Mouse (Mus musculus): ENCODE measurements at regions not wholly inside any gene's neighbourhood (a gene's known extent, or its start where the extent isn't known, plus 50 kb on each side); places are given as distances from the start of the nearest gene placed in this dataset.
"Not testable (repeated sequence)": the region's sequence is repeated elsewhere in the genome, so short reads cannot be mapped to it uniquely, and the experiment has no call there.

DNA sequence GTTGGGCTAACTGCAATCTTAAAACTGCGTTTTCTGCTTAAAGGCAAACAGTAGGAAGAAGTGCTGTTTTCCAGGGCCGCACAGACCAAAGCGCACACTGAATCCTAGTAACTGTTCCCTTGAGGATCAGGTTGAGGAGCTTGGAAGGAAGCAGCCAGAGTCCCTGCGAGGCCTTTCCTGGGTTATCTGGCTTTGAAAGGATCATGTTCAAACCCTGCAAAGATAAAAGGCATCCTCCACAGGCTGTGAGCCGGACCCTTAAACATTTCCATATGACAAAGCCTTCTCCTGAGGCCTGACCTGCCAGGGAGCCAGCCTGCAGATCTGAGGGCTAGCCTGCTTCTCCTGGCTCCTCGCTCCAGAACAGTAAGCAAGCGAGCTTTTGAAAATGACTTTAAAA lies 56.7 kb upstream of the Irx2 start:
- Histone ChIP-seq H3K4me2 (replicated peaks; ENCODE audit: low read depth) (no peak overlapping the region), H3K27ac (ENCODE audit: low read depth, low read length) (no peak overlapping the region), H3K4me1 (replicated peaks; ENCODE audit: control insufficient read depth, insufficient read depth, low read length) (no peaks in the 10 kb centered on the region), H3K9ac (ENCODE audit: low read depth, low read length) (no peak overlapping the region), H3K36me3 (ENCODE audit: control insufficient read depth, insufficient read depth) (no peaks in the 10 kb centered on the region), H3K4me3 (ENCODE audit: low read depth, low read length) (no peak overlapping the region), H3K9me3 (ENCODE audit: control insufficient read depth) (no peaks in the 10 kb centered on the region), H3K27me3 (replicated peaks; ENCODE audit: control insufficient read depth, insufficient read depth, low read length) (no peaks in the 10 kb centered on the region)
- no peak for TF ChIP-seq CTCF (IDR thresholded peaks at IDR 0.05; ENCODE audit: low read depth)
- WGBS, result 48% methylated on average over 7 of the region's 7 CpGs
- ATAC-seq, result no peak

DNA sequence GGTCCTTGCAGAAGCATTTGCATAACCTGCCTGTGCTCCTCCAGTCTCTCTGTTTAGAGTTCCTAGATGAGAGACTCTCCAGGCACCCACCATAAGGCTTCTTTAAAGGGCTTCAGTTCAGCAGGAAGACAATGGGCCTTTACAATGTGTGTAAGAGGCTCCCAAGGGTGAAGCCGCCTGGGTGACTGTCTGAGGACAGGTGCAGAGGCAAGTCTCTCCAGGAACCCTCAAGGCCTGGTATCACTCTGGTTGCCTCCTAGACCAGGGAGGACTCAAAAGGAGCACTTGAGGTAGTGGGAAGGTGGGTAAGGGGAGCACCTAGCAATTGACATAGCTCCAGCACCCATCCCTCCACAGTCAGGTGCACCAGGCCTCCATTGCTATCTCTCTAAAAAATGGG lies 55.8 kb upstream of the Irx2 start:
- Histone ChIP-seq H3K27me3 (replicated peaks; ENCODE audit: control insufficient read depth, insufficient read depth, low read length) (no peaks in the 10 kb centered on the region), H3K36me3 (ENCODE audit: control insufficient read depth, insufficient read depth) (no peaks in the 10 kb centered on the region), H3K27ac (ENCODE audit: low read depth, low read length) (no peak overlapping the region), H3K4me3 (ENCODE audit: low read depth, low read length) (no peak overlapping the region), H3K9ac (ENCODE audit: low read depth, low read length) (no peak overlapping the region), H3K4me2 (replicated peaks; ENCODE audit: low read depth) (no peak overlapping the region), H3K4me1 (replicated peaks; ENCODE audit: control insufficient read depth, insufficient read depth, low read length) (no peaks in the 10 kb centered on the region), H3K9me3 (ENCODE audit: control insufficient read depth) (no peaks in the 10 kb centered on the region)
- ATAC-seq, result no peak
- WGBS, result 77% methylated on average over 1 of the region's 1 CpGs
- TF ChIP-seq CTCF (IDR thresholded peaks at IDR 0.05; ENCODE audit: low read depth), result no peak

DNA sequence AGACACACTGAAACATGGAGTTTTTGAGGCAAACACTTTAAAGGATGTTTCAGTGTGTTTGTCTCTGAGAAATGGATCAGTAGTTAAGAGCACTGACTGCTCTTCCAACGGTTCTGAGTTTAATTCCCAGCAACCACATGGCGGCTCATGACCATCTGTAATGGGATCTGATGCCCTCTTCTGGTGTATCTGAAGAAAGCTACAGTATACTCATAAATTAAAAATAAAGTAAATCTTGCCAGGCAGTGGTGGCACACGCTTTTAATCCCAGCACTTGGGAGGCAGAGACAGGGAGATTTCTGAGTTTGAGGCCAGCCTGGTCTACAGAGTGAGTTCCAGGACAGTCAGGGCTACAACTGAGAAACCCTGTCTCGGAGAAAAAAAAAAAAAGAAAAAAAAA lies 54.5 kb upstream of the Irx2 start:
- WGBS, result 76% methylated on average over 4 of the region's 4 CpGs
- H3K27ac ChIP-seq (ENCODE audit: low read depth, low read length); H3K36me3 ChIP-seq (ENCODE audit: control insufficient read depth, insufficient read depth); H3K9me3 ChIP-seq (ENCODE audit: control insufficient read depth); H3K27me3 ChIP-seq (replicated peaks; ENCODE audit: control insufficient read depth, insufficient read depth, low read length); H3K4me1 ChIP-seq (replicated peaks; ENCODE audit: control insufficient read depth, insufficient read depth, low read length); H3K9ac ChIP-seq (ENCODE audit: low read depth, low read length); H3K4me2 ChIP-seq (replicated peaks; ENCODE audit: low read depth); H3K4me3 ChIP-seq (ENCODE audit: low read depth, low read length); ATAC-seq: not testable (repeated sequence)

DNA sequence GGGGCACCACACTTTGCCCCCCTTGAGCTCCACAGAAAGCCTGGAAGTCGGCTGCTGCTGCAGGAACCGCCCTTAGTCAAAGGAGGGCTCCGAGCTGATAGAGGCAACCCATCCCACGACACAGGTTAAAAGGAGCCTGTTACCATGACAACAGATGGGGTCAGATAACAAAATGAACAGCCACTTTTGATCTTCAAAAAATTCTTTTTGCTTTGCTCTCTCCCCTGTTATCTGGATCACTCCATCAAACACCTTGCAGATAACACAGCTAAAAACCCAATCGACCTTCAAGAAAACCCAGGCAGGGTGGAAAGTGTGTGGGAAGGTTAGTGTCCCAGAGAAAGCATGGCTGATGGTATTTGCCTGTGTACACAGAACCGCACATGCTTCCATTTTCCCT lies 52.1 kb upstream of the Irx2 start:
- no peak for ATAC-seq
- no peak overlapping the region for H3K4me2 ChIP-seq (replicated peaks; ENCODE audit: low read depth)
- H3K27ac ChIP-seq (ENCODE audit: low read depth, low read length), result no peak overlapping the region
- H3K27me3 ChIP-seq (replicated peaks; ENCODE audit: control insufficient read depth, insufficient read depth, low read length), result no peaks in the 10 kb centered on the region
- no peak overlapping the region for H3K4me3 ChIP-seq (ENCODE audit: low read depth, low read length)
- no peaks in the 10 kb centered on the region for H3K4me1 ChIP-seq (replicated peaks; ENCODE audit: control insufficient read depth, insufficient read depth, low read length)
- no peak for TF ChIP-seq CTCF (IDR thresholded peaks at IDR 0.05; ENCODE audit: low read depth)
- no peaks in the 10 kb centered on the region for H3K36me3 ChIP-seq (ENCODE audit: control insufficient read depth, insufficient read depth)
- WGBS, result 16% methylated on average over 6 of the region's 6 CpGs
- H3K9me3 ChIP-seq (ENCODE audit: control insufficient read depth), result no peaks in the 10 kb centered on the region
- H3K9ac ChIP-seq (ENCODE audit: low read depth, low read length), result no peak overlapping the region

DNA sequence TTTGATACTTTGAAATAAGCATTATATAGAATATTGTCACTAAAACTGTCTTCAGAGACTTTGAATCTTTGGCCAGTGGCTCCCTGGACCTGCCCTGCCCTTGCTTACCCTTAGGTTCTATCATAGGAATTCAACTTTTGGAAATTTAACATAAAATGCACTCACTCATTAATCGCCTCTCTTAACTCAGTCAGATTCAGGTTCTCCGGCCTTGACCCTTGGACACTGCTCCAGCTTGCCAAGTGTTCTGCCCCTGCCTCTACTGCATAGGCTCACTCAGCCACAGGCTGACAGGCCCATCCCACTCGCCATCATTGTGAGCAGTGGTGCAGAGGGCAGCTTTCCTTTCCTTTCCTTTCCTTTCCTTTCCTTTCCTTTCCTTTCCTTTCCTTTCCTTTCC lies 50.2 kb upstream of the Irx2 start:
- TF ChIP-seq CTCF (IDR thresholded peaks at IDR 0.05; ENCODE audit: low read depth), result no peak
- Histone ChIP-seq H3K4me3 (ENCODE audit: low read depth, low read length) (no peak overlapping the region), H3K9ac (ENCODE audit: low read depth, low read length) (no peak overlapping the region), H3K36me3 (ENCODE audit: control insufficient read depth, insufficient read depth) (no peaks in the 10 kb centered on the region), H3K4me2 (replicated peaks; ENCODE audit: low read depth) (no peak overlapping the region), H3K9me3 (ENCODE audit: control insufficient read depth) (no peaks in the 10 kb centered on the region), H3K4me1 (replicated peaks; ENCODE audit: control insufficient read depth, insufficient read depth, low read length) (no peaks in the 10 kb centered on the region), H3K27me3 (replicated peaks; ENCODE audit: control insufficient read depth, insufficient read depth, low read length) (no peaks in the 10 kb centered on the region), H3K27ac (ENCODE audit: low read depth, low read length) (no peak overlapping the region)
- WGBS, result 84% methylated on average over 3 of the region's 3 CpGs
- no peak for ATAC-seq

Data from intestine, postnatal 0 days (tissue).